Mouse (Mus musculus) right cerebral cortex, postnatal 4 days (tissue): ENCODE data around the gene Cd6.
A peak's percentile ranks its signal among the peaks of the same experiment; 100 is the strongest.

ENCODE experiments used
- DNase-seq: peaks from one replicate; pipeline ENCODE4 v3.0.0-alpha.2; 2022

Gene Cd6

DNA sequence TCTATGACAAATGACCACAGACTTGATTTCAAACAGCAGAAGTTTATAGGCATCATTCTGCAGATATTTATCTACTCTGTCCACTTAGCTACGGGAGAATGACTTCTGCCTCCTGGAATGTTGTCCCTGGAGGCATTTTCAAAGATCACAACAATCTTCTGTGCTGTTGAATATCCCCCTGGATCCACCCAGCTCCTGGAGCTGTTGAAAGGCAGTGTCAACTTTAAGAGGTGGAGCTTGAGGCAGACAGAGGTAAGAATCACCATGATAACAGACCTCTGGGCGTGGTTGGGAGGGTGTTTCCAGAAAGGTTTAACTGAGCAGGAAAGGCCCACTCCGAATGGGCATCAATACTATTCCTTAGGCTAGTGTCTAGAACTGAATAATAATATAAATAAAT, 5.8 kb upstream of the Cd6 start:
- no peak for DNase-seq

DNA sequence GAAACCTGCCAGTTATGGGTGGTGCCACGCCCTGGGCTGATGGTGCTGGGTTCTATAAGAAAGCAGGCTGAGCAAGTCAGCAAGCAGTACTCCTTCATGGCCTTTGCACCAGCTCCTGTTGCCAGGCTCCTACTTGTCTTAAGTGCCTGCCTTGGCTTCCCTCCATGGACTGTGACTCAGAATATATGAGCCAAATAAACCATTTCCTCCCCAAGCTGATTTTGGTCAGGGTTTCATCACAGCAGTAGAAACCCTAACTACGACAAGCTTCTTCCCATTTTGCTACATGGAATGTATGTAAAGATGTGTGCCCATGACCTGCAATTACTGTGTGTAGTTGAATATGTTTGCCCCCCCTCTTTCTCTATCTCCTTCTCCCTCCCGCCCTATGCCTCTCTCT, 3.8 kb upstream of the Cd6 start:
- no peak for DNase-seq

DNA sequence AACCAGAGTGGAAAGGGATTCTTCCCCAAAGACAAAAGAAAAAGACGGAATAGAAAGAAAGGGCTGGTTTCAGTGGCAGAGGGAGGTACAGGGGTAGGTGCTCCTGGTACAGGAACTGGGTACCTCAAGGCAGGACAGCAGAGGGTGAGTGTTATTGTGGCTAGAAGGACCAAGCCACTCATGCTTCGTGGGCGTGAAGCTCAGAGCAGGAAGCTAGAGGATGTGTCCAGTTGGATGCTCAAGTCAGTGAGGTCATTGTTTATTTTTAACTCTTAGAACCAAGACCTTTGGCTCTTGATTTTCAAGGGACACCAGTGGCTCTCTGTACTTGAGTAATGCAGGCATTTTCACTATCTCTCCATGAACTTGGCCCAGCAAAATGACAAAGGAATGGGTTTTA, 2.2 kb upstream of the Cd6 start:
- no peak for DNase-seq

DNA sequence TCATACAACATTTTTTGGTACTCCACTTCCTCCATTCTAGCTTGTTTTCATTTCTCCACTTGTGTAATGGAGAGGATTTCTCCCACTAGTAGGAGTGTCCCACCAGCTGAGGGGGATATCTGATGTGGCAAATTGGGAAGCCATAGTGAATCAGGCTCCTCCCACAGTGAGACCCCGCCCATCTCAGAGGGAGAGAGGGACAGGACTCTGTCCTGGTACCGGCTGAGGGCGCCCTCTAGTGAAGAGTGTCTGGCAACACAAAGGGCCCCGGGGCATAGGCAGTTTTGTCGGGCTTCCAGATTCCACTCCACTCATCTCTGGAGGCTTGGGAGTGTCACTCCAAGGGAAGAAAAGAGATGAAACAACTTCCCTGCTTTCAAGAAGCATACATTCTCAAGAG, 1.6 kb upstream of the Cd6 start:
- DNase-seq, result peak; percentile 50

DNA sequence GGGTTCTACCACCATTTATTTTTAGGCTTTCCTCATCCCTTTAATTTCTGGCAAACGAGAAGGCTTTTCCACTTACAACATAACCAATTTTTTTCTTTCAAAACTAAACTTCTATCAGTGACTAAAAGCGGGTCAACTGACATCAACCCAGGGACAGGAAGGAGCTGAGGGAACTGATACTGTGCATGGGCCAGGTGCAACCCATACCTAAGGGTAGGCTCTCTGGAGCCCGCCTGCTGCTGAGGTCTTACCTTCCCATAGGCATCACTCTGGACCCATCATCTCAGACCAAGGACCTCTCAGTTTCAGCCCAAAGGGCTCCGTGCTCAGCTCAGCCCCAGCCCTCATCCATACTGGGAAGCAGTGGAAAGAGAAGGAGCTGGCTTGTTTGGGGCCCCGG, 1.5 kb downstream of the Cd6 start:
- DNase-seq, result no peak

DNA sequence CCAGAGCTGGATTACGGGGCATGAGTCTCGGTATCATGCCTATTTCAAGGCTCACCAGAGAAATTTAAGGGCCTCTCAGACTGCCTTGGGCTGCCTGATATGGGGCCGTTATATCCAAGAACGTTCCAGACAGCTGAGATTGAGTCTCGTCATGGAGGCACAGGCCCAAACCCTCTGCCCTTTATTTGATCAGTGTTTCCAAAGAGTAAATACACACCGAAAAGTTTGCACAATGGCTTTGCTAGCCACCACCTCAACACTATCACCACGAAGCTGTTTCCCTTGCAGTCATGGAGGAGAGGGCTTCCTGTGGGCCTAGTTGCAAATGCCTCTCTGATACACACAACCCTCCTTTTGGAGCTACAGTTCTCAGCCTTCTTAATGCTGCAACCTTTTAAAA, 5.8 kb downstream of the Cd6 start:
- DNase-seq, result no peak

DNA sequence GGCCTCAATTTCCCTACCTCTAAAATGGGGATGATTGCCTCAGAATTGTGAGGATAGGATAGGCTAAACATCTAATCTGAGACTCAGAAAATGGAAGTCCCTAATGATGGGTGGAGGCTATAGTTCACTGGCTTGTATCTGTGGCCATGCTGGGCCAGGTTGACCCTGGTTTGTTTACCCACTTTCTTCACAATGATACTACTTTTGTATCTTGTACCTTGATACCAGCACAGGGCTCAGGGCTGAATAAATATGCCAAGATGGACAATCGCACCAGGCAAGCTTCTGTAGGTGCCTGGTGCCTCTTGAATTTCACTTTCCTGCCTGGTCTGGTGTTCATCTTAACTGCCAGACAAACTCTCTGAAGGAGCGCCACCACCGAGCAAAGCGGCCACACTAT, 7.3 kb downstream of the Cd6 start:
- no peak for DNase-seq

DNA sequence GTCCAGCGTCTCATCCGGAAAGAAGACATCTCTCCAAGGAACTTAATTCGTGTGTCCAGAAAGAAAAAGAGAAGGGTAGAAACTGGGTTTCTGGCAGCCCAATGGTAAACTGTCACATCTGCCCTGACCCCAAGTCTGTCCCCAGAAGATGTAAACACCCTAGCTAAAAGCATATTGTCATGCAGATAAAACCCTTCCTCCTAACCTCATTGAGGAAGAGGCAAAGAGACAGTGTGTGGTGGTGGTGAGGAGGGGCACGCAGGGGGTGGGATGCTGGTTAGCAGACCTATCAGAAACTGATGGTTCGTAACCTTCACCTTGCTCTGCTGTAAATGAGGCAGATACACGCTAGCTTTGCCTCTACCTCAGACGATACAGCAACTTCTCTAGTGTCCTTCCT, 8.5 kb downstream of the Cd6 start:
- DNase-seq, result no peak

DNA sequence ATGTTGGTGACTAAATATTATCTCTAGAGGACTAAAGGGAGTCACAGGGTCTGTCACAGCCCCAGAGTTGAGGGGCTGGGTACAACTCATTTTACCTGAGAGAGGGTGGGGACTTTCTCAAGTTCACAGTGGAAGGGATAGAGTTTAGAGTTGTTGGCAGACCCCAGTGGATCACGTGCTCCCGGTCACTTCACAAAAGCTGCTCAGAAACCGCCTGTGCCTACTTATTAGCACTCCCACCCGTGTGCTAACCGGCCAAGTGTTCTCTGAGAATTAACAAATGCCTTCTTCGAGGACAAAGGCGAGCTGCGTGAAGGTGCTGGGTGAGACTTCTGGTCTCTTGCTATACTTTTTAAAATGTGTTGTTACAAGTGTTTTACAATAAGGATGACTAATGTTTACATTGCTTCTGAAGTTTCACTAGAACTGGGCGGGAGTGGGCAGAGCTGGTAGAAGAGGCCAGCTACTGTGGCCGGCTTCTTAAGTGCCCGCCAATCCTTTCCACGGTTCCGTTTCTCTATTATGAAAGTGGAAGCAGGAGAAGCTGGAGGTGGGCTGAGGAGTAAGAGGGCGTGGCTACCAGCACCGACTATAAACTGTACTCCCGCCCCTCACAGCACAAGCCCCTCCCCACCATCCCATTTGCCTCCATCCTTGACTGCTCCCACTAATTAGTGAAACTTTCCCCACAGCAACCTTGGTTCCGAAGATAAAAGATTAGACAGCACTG, 11.5 kb downstream of the Cd6 start:
- DNase-seq, result no peak

DNA sequence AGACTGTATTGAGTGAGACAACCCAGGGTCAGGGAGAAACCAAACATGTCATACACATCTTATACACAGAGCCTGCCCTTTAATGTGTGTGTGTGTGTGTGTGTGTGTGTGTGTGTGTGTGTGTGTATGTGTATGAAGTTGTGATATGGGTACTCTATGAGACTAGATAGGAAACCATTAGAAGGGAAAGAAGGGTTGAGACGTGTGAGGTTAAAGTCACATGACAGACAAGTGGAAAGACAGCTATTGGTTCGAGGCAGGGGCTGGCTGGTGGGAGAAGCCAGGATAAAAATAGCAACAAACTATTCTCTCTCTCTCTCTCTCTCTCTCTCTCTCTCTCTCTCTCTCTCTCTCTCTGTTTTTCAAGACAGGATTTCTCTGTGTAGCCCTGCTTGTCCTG, 13.4 kb downstream of the Cd6 start:
- DNase-seq, result no peak

DNA sequence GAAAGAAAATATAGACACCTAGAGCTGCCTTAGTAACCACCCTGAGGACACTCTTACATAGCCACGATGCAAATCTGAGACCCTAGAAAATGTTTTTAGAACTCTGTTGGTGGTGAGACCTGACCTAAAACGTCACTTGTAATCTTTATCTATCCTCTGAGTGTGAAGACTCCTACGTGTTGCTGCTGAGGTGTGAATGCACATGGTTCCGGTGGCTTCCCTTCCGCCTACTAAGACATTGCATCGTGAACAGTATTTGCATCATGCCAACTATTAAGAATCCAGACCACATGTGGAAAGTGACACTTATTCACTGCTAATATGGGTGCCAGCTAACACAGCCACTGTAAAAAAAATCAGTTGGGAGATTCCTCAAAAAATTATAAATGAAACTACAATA, 14.0 kb downstream of the Cd6 start:
- DNase-seq, result no peak

DNA sequence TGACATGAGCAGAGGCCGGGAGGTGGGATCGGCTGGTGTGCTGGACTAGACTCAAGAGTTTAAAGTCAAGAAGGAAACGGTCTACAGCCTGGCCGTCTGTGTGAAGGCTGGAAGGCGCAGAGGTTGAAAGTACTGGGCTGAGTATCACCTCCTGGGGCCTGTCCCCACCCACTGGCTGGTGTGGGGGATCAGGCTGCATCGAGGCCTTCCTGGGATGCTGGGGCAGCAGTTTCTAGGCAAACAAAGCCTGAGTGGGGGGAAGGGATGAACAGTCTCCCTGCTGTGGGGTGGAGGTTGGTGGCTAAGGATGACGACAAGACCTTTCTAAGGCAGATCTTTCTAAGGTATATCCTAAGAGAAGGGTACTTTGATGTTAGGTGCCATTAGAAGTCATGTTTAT, 16.0 kb downstream of the Cd6 start:
- DNase-seq, result no peak

DNA sequence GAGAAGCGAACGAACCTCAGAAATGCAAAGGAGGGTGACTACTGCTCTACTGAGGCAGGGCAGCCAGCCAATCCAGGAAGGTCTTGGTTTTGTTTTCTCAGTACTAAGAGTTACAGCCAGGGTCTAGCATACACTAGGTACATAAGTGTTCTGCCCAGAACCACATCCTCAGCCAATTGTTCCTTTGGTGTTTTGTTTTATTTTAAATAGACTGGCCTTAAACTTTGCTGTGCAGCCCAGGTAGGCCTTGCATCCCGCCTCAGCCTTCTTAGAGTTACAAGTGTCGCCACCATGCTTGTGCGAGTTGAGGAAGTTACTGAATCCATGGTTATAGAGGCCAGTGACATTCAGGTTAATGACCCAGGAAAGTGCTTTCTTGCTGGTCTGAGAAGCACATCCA, 16.8 kb downstream of the Cd6 start:
- no peak for DNase-seq

DNA sequence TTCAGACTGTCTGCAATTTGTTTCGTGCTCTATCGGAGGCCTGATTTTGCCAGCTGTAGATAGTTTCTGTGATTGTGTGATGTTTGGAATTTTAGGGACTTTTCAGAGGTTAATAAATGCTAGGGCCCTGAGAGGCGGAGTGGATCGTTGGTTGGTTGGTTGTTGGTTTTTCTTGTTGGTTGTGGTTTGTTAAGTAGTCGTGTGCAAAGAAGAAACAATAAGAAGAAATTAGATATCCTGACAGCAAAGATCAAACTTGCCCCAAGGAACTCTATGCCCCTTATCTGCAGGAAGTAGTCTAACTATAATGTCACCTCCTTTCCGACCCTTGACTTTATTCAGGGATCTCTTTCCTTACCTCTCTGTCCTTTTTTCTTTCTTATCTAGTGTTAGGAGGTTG, 18.4 kb downstream of the Cd6 start:
- DNase-seq, result no peak

DNA sequence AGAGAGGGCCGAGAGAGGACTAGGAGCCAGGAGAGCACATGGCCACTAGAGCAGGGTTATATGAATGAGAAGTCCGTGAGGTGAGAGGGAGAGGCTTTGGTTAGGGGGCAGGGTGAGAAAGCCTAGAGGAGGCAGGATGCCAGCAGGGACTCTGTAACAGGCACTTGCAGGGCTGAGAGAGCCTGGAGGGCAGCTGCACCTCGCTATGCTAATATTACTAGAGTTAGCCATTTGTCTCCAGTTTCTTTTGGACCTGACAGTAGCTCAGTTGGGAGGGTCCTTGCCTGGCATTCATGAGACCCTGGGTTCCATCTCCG, 19.7 kb downstream of the Cd6 start:
- DNase-seq, result peak; percentile 35

DNA sequence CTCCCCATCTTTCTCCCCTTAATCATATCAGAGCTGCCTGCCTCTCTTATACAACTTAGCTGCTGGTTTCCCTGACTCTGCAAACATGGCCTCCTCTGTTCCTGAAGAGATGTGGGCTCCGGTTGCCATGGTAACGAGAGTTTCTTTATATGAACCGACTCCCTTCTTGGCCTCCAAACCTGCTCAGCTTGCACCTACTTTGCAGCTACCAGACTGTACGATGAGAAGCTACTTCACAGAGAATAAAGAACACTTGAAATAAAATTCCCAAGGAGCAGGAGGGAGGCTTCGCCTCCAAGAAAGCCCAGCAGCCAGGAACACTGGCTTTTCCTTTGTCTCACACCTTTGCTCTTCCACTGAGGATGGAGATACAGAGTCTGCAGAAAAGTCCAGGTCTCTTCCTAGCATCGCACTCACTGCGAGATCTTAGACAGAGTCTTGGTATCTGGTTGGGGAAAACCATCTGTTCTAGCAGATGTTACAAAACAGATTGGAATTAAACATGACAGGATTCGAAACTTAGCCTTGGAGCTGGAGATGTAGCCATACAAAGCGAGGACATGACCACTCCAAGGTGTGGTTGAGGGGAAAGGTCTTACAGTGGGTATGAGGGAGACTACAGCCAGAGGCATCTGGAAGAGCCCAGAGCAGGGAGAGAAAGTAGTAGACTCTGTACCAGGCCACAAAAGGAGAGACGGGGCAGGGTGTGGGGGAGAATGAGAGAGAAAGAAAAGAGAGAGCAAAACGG, 20.3 kb downstream of the Cd6 start:
- DNase-seq, result peak; percentile 48

DNA sequence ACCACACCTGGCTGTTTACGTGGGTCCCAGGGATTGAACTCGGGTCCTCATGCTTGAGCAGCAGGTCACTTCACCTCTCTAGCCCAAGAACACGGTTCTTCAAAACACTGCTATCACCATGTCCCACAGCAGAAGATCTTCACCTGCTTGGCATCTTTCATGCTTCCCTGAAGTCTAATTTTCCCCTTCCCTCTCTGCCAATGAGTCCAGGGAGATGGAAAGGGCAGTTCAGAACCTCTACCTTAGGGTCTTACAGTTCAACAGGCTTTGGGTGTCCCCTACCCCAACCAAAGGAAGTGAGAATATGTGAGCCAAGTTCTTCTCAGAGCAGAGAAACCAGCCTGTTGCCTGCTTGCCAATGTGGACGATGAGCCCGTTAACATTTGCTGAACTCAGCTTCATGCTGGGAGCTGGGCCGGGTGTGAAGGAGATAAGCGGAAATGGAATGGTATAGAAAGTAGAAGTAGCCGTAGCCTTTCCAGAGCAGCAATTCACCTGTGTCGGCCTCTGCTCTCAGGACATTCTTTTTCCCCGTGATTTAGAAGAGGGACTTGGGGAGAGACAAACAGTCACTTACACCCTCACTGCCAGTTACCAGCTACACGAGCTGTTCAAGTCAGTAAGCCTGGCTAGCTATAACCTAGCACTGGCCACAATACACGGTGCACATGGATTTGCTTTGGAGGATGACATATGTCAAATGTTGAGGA, 21.2 kb downstream of the Cd6 start:
- DNase-seq, result no peak

DNA sequence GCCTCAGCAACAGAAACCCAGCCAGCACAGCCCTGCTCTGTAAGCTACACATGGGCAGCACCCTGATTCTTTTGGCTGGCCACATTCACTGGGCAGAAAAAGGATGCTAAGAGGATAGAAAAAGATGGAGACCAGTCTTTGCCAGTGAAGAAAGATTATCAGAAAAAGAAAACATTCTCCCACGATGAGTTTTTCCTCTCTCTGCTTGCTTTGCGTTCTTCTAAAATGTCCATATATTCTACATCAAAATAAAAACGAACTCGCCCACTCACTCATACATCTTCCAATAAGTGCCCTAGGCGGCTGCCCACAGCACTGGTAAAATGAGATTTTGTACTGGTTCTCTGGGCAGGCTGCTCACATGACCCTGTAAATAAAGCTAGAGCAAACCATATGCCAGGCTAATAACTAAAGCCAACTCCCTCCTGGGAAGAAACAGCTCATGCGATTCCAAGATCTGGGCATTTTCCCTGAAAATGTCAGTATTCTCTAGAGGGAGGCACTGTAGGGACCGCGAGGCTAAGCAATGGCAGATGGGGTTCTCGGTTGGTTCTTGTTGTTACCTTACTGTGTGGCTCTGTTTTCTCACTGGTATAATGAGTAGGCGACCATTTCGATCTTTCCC, 24.1 kb downstream of the Cd6 start:
- no peak for DNase-seq

DNA sequence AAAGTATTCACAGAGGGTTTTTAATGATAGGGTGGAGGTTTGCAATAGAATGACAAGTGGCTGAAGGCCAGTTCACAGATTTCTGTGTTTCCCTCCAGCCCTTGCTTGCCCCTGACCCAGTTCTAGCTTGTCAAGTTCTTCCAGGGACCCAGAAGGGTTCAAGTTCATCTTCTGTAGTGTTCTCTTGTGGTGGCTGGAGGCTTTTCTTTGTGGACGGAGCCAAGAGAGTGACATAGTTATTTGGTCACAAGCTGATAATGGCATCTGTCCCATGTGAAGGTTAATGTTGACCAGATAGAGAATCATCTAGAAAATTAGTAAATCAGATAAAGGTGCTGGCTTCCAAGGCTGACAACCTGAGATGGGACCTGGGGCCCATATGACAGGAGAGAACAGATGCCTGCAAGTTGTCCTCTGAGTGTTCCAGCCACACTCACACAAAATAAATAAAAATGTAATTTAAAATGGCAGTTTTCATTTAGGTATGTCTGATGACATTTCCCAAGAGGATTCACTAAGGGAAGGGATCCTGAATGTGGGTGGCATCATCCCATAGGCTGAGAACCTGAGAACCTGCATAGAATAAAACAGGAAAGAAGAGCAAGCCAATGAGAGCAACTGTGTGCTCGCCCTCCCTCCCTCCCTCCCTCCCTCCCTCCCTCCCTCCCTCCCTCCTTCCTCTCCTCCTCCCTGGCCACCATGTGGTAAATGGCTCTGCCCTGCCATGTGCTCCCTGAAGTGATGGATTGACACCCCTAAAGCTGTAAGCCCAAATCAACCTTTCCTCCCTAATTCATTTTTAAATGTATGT, 24.8 kb downstream of the Cd6 start:
- no peak for DNase-seq

DNA sequence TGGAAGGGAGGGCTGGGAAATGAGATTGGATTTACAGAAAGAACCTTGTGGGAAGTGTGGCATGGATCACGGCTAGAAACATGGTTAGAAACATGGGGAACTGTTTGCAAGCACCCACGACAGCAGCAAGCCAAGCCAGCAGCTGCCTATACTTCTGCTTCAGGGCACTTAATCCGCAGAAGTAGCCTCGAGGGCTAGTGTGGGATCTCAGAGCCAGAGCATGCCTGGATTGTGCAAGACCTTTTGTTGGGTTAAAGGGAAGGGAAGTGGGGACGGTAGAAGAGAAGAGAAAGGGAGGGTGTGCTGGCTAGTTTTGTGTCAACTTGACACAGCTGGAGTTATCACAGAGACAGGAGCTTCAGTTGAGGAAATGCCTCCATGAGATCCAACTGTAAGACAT, 26.1 kb downstream of the Cd6 start:
- no peak for DNase-seq

DNA sequence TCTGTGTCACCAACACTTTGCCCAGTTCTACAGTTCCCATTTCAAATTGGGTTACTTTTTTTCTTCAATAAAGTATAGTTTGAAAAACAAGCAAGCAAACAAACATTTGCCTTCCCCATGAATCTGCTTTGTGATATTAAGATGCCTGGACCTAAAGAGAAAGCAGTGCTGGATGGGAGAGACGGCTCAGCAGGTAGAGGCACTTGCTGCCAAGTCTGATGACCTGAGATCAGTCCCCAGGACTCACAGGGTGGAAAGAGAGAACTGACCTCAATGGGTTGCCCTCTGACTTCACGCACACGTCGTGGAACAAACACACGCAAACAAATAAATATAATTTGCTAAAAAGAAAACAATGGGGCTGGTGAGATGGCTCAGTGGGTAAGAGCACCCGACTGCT, 28.0 kb downstream of the Cd6 start:
- DNase-seq, result no peak

DNA sequence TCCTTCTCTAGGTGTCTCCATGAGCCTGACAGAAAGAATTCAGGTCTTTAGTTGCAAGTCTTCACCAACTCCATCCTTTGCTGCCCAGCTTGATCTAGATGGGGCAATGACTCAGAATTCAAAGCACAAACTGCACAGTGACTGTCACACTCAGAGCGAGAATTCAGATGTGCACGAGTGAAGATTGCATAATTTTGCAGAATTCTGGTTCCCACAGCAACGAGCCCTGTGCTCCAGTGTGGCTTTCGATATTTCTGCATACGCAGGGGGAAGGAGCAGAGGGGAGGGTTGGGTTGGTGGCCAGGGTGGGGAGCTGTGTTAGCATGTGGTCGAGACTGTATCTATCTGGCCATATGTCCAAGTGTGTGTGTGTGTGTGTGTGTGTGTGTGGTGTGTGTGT, 28.8 kb downstream of the Cd6 start:
- DNase-seq, result peak; percentile 53

DNA sequence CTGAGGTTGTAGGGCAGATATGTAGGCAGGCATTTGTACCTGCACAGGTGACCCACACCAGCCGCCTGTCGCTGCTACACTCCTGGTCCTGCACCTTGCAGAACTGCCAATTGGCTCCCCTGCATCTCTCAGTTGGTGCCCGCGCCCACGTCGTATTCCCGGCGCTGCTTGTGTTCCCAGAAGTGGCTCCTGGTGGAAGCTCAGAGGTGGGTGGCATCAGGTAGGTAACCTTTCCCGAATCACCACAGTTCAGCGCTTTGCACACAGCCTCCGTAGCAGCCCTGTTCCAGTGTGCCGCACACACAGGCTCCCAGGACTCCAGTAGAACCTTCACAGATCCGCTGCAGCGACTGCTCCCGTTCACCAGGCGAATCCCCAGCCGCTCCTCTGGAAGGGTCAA, 30.7 kb downstream of the Cd6 start:
- no peak for DNase-seq
